In genomic region chr1:75798375-75799099, GRCm38 (mm10) we compare ENCODE assay signal across 10 mouse cellular contexts.
A peak's percentile ranks its signal among the peaks of the same experiment; 100 is the strongest.
DNase-seq lines count a peak whose midpoint lies in the region; ATAC-seq and TF ChIP-seq lines count a peak whose summit lies in the region.
"Had no signal": no experiment of that assay in that cellular context is flagged by ENCODE, and none has a peak within 500 bp of the region (broad histone marks: within the 10 kb centered on the region; RNA-seq: fewer than 3 reads in every experiment).

No protein-coding gene starts in this region.

- 38% methylated on average over 6 of the region's 6 CpGs for WGBS in heart, adult 2 months
- WGBS in heart, embryonic 11.5 days (ENCODE audit: insufficient replicate concordance), result 69% methylated on average over 6 of the region's 6 CpGs

- no peak for TF ChIP-seq POLR2A in heart, adult 2 months (IDR thresholded peaks at IDR 0.05; ENCODE audit: insufficient read depth, low read depth, low read length)

- H3K27ac ChIP-seq in heart, adult 2 months, result no peak overlapping the region
- no peak overlapping the region for H3K27ac ChIP-seq in heart, embryonic 11.5 days (ENCODE audit: low read depth, low read length)

- peak; percentile 36 to 39 for DNase-seq in heart, adult 2 months
- DNase-seq in brain, adult 2 months (ENCODE audit: low read depth, low spot score), result peak; percentile 28
- DNase-seq in gastrocnemius, adult 8-10 months (ENCODE audit: low spot score in 2 of 2), result peak; percentile 45 to 59
- no peak for DNase-seq in frontal cortex, postnatal 36 days (ENCODE audit: low spot score in 2 of 2)
- no peak for DNase-seq in embryo, embryonic 9.5 days (ENCODE audit: extremely low spot score)
- DNase-seq in MN1 (ENCODE audit: low spot score), result no peak
- DNase-seq: B cell, adult 2 months; kidney, adult 2 months had no signal

- H3K9ac ChIP-seq in heart, adult 2 months (ENCODE audit: low read depth, low read length), result no peak overlapping the region
- H3K9ac ChIP-seq in heart, embryonic 11.5 days (ENCODE audit: low read depth, low read length), result no peak overlapping the region

- TF ChIP-seq EP300 in heart, adult 2 months (IDR thresholded peaks at IDR 0.05; ENCODE audit: insufficient read depth, low read depth, low read length), result no peak

- no peaks in the 10 kb centered on the region for H3K79me2 ChIP-seq in heart, adult 2 months (replicated peaks; ENCODE audit: control insufficient read depth, insufficient read depth, low read length)

- intact Hi-C loops in heart, adult 2 months (cut with DNase I), result no loop called here

- no peak for ATAC-seq in heart, embryonic 11.5 days (replicated peaks; ENCODE audit: insufficient number of reproducible peaks, low FRiP score, low TSS enrichment)
- ATAC-seq in hematopoietic stem cell, adult 5-6 weeks (replicated peaks in 1 of 2; ENCODE audit: insufficient read depth in 1 of 2, low FRiP score in 2 of 2, low TSS enrichment in 1 of 2, low read depth in 1 of 2, poor library complexity in 2 of 2, severe bottlenecking in 2 of 2), result peak; percentile 12 to 25; a peak in 2 of 4 replicates

- TF ChIP-seq CTCF in heart, adult 2 months (IDR thresholded peaks at IDR 0.05), result no peak

- H3K4me3 ChIP-seq in heart, adult 2 months, result no peak overlapping the region
- H3K4me3 ChIP-seq in heart, embryonic 11.5 days (ENCODE audit: low read depth, low read length), result no peak overlapping the region

- H3K4me1 ChIP-seq in heart, adult 2 months (ENCODE audit: control insufficient read depth, insufficient read depth, low read length), result peaks cover 1% of the 10 kb centered on the region
- H3K4me1 ChIP-seq in heart, embryonic 11.5 days (ENCODE audit: control insufficient read depth, insufficient read depth, low read length), result peaks cover 4% of the 10 kb centered on the region; the same call in 1 of the 2 replicates

- H3K9me3 ChIP-seq in heart, embryonic 11.5 days (replicated peaks; ENCODE audit: control insufficient read depth, low read length), result no peaks in the 10 kb centered on the region

- H3K27me3 ChIP-seq in heart, adult 2 months (ENCODE audit: control insufficient read depth, insufficient read depth, low read length), result no peaks in the 10 kb centered on the region
- H3K27me3 ChIP-seq in heart, embryonic 11.5 days (ENCODE audit: control insufficient read depth, insufficient read depth, low read length), result no peaks in the 10 kb centered on the region

- no peaks in the 10 kb centered on the region for H3K36me3 ChIP-seq in heart, adult 2 months (ENCODE audit: control insufficient read depth, insufficient read depth, low read length)
- no peaks in the 10 kb centered on the region for H3K36me3 ChIP-seq in heart, embryonic 11.5 days (ENCODE audit: control insufficient read depth, insufficient read depth, low read length)

- H3K4me2 ChIP-seq in heart, embryonic 11.5 days, result no peak overlapping the region

Comparison
In these comparisons a context has a peak if more than half of its experiments do, and no peak if none do; other contexts are left out.
1. DNase-seq: peak in heart, adult 2 months (2 of 2), brain, adult 2 months (single experiment) and gastrocnemius, adult 8-10 months (2 of 2); none in frontal cortex, postnatal 36 days (0 of 2), embryo, embryonic 9.5 days (single experiment) and MN1 (single experiment).